Mouse (Mus musculus) G1E (cell line): ENCODE results near the gene Fance.

ENCODE experiments used
- CTCF ChIP-seq: IDR thresholded peaks from 2 replicates; pipeline ENCODE4 v1.5.1; 2012; ENCODE audit warnings: low read depth, low read length, inconsistent platforms, mixed read lengths
- GATA1 ChIP-seq: IDR thresholded peaks from 2 replicates; pipeline ENCODE4 v1.6.1; 2012; ENCODE audit warnings: borderline replicate concordance, low read length, inconsistent platforms, mixed read lengths

- TF ChIP-seq CTCF (no peak), GATA1 (no peak)
Measured at GRCm38 (mm10) chr17:28272837-28273236, 40.5 kb upstream of the Fance start.
